Mouse (Mus musculus) MEL (cell line): ENCODE measurements at regions not wholly inside any gene's neighbourhood (a gene's known extent, or its start where the extent isn't known, plus 50 kb on each side); places are given as distances from the start of the nearest gene placed in this dataset.
"Not testable (repeated sequence)": the region's sequence is repeated elsewhere in the genome, so short reads cannot be mapped to it uniquely, and the experiment has no call there.

Experiments used
- CTCF ChIP-seq, 3 experiments: IDR thresholded peaks in 2 of 3; conservative IDR thresholded peaks in 1 of 3; 2 replicates each; pipeline ENCODE4 v1.5.1; 2011 to 2012; ENCODE audit warnings: low read length in 3 of 3, low read depth in 2 of 3, mild to moderate bottlenecking in 2 of 3, improper control_type of control experiment in 1 of 3, inconsistent platforms in 1 of 3, mixed read lengths in 1 of 3, moderate library complexity in 1 of 3; ENCODE audit not compliant: control insufficient read depth in 1 of 3, insufficient read depth in 1 of 3, poor library complexity in 1 of 3, severe bottlenecking in 1 of 3
- ETS1 ChIP-seq: IDR thresholded peaks from 2 replicates; pipeline ENCODE4 v1.6.1; 2012; ENCODE audit warnings: low read depth, mild to moderate bottlenecking, inconsistent platforms, low read length, improper control_type of control experiment, moderate library complexity
- MAZ ChIP-seq: IDR thresholded peaks from 2 replicates; pipeline ENCODE4 v1.6.1; 2012; ENCODE audit warnings: low read depth, mild to moderate bottlenecking, inconsistent platforms, low read length, improper control_type of control experiment
- MYC ChIP-seq: IDR thresholded peaks from 2 replicates; pipeline ENCODE4 v1.6.1; 2011; ENCODE audit warnings: low read depth, mild to moderate bottlenecking, low read length, improper control_type of control experiment, moderate library complexity
- USF2 ChIP-seq, 2 experiments: IDR thresholded peaks; 2 replicates each; pipeline ENCODE4 v1.6.1; 2011 to 2012; ENCODE audit warnings: improper control_type of control experiment in 2 of 2, low read length in 2 of 2, borderline replicate concordance in 1 of 2, inconsistent platforms in 1 of 2, low read depth in 1 of 2, mild to moderate bottlenecking in 1 of 2; ENCODE audit not compliant: insufficient read depth in 1 of 2

GRCm38 (mm10) chr16:3116113-3116511 lies 474.7 kb upstream of the Olfr161 start:
- not testable (repeated sequence) for TF ChIP-seq MAZ; CTCF (IDR thresholded peaks at IDR 0.05 in 2 of 3, conservative IDR thresholded peaks at IDR 0.05 in 1 of 3; ENCODE audit: control insufficient read depth in 1 of 3, insufficient read depth in 1 of 3, low read depth in 2 of 3, low read length in 3 of 3, poor library complexity in 1 of 3, severe bottlenecking in 1 of 3); USF2 (IDR thresholded peaks at IDR 0.05; ENCODE audit: borderline replicate concordance in 1 of 2, insufficient read depth in 1 of 2, low read depth in 1 of 2, low read length in 2 of 2); ETS1; MYC
